Mouse (Mus musculus) frontal cortex, adult (tissue): ENCODE measurements at regions not wholly inside any gene's neighbourhood (a gene's known extent, or its start where the extent isn't known, plus 50 kb on each side); places are given as distances from the start of the nearest gene placed in this dataset.
A peak's percentile ranks its signal among the peaks of the same experiment; 100 is the strongest.

Experiments used
- ATAC-seq: cut with Nextera tagmentation; 2 replicates; pipeline ENCODE4 v1.9.2; 2017; ENCODE audit warnings: mild to moderate bottlenecking, moderate library complexity, mixed read lengths; ENCODE audit not compliant: low TSS enrichment

DNA sequence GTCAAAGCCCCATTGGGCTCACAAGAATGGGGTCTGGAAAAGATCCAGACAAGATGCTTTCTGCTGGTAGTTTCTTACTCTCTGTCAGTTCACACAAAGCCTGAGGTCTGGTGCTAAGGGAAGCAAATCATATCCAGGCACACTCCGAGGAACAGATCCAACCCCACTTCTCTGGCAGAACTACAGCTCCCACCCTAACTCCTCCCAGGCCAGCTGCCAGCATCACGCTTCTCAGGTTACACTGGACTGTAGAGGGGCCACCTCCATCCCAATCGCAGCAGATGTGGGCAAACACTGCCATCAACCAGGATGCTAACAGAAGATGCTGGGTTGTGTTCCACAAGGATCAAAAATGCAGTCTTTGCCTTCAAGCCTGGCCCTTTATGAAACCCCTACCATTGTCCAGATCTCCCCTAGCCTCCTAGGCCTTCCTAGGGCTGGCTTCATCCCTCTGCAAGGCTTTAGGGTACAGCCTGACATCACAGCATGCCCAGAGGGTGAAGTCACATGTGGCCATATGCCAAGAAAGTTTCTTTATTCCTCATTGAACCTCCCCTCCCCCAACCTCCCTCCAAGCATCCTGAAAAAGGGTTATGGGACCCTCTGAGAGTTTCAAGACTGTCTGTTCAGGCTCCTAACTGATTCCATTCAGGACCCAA is 99.6 kb upstream of the 2610301B20Rik start:
- no peak for ATAC-seq

DNA sequence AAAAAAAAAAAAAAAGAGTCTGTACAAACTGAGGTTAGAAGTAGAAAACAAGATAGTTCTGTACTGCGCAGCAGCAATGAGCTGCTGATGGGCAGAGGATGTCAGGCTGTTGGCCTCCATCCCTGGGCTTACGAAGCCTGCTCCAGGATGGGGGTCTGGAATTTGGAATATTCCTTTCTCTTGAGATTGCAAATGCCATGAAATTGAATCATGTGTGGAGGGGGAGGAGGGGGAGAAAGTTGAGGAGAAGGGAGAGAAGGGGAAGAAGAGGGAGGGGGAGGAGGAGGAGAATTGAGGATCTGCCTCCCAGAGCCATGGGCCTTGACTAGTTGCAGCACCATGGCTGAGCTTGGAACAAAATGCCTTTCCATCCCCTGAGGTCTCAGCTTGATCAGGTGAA is 87.6 kb upstream of the 2610301B20Rik start:
- ATAC-seq = no peak

DNA sequence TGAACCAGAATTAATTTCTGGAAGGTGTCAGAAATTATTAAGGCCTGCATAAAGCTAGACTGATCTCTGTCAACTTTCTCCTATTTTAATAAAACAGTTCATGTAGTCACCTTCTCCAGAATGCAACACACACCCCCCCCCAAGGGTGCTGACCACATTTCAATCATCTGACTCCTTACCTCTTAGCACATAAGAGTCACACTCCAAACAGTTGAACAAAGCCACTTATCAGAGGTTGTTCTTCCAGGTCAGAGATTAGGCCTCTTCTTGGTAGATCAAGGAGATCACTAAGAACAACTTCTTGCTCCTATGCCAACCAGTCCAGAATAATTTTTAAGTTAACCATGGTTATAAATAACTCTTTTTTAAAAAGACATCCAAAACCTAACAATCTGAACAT is 86.0 kb upstream of the 2610301B20Rik start:
- no peak for ATAC-seq

DNA sequence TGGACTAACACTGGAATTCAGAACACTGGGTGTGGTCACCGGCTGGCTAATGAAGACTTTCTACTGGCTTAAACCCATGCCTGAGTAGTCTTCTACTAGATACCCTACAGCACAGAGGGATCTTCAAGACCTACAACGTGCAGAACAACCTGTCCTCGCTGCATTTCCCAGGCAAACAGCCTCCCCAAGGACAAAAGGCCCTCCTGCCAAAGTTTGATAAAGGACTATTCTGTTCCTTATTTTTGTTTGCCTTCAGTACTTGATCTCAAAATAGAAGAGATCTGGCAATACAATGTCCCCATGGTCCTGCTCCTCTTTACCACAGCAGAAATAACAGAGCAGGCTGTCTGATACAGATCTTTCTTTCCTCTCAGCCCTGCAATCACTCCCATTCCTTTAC is 85.2 kb upstream of the 2610301B20Rik start:
- ATAC-seq = no peak

DNA sequence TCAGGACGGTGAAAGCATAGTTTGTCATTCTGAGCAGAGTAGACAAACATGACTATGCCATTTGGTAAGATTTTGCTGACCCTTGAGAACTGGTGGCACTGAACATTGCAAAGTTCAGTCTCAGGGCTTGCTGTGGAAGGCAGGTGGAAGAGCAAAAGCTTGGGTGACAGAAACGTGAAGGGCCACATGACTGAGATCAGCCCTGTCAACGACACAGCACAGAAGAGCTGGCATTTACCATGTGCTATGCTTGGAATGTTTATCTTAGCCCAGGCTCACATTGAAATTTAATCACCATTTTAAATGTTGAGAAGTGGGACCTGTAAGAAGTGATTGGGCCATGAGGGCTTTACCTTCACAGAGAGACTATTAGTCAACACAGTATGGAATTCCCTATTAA is 81.7 kb upstream of the 2610301B20Rik start:
- ATAC-seq = no peak

DNA sequence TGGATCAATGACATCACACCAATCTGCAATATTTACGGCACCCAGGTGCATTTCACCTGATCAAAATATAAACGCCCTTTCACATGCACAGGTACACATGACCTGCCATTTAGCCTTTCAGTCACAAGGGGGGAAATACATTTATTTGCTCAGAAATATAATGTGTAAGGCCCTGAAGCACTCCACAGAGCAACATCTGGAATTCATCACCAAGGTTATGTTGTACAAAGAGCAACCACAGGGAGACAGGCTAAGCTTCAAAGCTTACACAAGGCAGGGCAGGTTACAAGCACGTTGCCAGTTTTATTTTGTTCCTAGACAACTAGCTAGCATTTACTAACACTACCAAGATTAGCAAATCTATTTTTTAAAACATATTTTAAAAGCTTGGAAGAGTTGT is 79.8 kb upstream of the 2610301B20Rik start:
- ATAC-seq = no peak

DNA sequence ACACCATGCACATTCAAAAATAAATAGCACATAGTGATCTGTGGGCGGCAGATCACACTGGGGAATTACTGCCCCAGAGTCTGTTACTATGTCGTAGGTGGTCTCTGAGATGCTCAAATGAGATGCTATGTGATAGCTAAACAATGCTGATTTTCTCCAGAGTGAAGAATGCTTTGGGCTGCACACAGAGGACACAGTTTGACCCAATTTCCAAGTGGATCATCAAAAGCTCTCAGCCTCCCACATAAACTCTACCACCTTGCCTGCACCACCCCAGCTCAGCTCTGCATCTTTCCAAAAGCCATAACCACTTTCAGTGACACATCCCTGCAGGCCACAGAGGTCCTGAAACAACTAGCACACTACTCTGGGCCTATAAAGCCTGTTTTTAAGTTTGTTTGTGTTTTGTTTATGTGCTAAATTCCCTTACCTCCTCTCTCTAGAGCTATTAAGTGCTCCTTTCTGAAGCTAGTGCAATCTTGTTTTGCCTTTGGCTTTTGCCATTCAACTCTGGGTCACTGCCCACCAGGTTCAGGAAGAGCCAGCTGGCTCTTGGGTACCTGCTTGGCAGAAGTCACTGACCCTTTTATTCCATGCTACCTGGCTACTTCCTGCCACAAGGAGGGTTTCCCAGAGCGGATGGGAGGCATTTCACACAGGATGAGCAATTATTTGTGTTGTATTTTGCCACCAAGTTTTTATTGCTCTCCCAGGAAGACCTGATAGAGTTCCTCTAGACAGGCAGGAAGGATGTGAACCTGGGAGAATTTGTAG is 73.3 kb upstream of the 2610301B20Rik start:
- peak; percentile 57 for ATAC-seq

DNA sequence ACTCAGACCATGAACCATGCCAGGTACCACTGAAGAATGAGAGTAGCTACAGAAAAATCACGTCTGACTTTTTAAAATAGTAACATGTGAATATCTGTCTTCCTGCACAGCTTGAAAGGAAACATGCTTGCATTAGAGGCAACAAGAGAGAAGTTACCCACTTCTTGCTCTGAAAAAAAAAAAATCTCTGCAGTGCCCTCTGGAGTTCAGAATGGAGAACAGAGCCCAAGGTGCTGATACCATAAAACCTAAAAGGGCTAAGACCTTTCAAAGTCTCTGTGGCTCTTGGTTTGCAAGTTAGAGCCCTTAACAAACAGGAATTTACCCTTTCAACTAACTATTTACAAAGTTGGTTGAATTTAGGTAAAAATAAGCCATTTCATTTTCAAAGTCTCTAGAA is 69.6 kb upstream of the 2610301B20Rik start:
- ATAC-seq = no peak

DNA sequence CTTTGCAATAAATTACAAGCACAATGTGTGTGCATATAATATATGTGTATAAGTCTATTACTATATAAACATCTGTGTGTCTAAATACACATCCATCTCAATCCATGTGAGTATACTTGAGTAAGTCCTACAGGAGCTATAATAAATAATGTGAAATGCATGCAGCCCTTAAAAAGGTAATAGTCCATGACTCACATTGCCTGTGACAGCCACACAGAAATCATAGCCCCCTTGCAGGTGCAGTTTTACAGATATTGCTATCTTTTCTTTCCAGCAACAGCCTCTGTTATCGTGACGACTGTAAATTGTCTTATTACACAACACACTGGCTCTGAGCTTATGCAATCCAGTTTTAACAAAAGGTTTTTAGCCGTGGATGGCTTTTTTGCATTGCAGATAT is 67.0 kb upstream of the 2610301B20Rik start:
- no peak for ATAC-seq

DNA sequence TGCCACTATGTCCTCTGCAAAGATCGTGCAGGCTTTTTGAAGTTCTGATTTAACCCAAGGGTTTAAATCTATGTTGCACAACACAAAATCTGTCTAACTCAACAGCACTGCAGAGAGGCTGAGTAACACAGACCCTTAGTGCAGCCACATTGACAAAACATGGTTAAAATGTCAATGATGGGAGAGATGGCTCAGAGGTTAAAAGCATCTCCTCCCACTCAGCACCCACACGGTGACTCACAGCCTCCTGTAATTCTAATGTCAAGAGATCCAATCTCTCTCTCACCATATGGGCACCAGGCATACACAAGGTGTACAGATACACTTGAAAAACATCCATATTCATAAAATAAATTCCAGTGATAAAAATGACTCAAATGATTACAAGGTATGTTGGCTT is 61.4 kb upstream of the 2610301B20Rik start:
- ATAC-seq = no peak
